Mouse (Mus musculus): Measurements from ENCODE around the gene Arcn1. TPM values are rescaled to one million over a fixed set of nuclear protein-coding genes. Genes with fewer than 3 reads are reported as not detected.

Gene Arcn1
- 217 and 219 TPM in 2 replicates for polyA plus RNA-seq (2015; fragmentation: Nextera tagmentation; extraction: Ambion mirVana)

- peak; percentile 84 for ATAC-seq (ENCODE audit: low FRiP score, low TSS enrichment)
- H3K4me2 ChIP-seq (replicated peaks; ENCODE audit: low read depth, low read length): peak within 1 kb of the TSS; percentile 81
- peak within 1 kb of the TSS; percentile 98 for H3K27ac ChIP-seq (ENCODE audit: low read length)
- peak within 1 kb of the TSS; percentile 99 for H3K9ac ChIP-seq (replicated peaks; ENCODE audit: low read length)
- H3K27me3 ChIP-seq (ENCODE audit: insufficient read depth, low read length): no peaks in the 10 kb centered on the region
- H3K36me3 ChIP-seq (ENCODE audit: insufficient read depth, low read length): no peaks in the 10 kb centered on the region
- under 1% methylated on average over 76 of the region's 82 CpGs for WGBS
- H3K4me1 ChIP-seq (ENCODE audit: insufficient read depth, low read length): peaks cover 28% of the 10 kb centered on the region
- peak within 1 kb of the TSS; percentile 100 for H3K4me3 ChIP-seq (ENCODE audit: low read length)
- no peaks in the 10 kb centered on the region for H3K9me3 ChIP-seq (ENCODE audit: low read length)
Measured at GRCm38 (mm10) chr9:44767101-44768028, at the start of gene Arcn1, which contains the start of gene Ift46. Gene Arcn1, minus strand, starts transcription at chr9:44767845. Gene Ift46, plus strand, starts transcription at chr9:44767908.

GRCm38 (mm10) chr9:44814179-44814578 lies 46.5 kb upstream of the Arcn1 start:
- H3K27me3 ChIP-seq (ENCODE audit: insufficient read depth, low read length): no peaks in the 10 kb centered on the region
- 96% methylated on average over 8 of the region's 8 CpGs for WGBS
- H3K4me2 ChIP-seq (replicated peaks; ENCODE audit: low read depth, low read length): no peak overlapping the region
- H3K9me3 ChIP-seq (ENCODE audit: low read length): no peaks in the 10 kb centered on the region
- H3K4me1 ChIP-seq (ENCODE audit: insufficient read depth, low read length): no peaks in the 10 kb centered on the region
- H3K27ac ChIP-seq (ENCODE audit: low read length): no peak overlapping the region
- no peak for ATAC-seq (ENCODE audit: low FRiP score, low TSS enrichment)
- no peak overlapping the region for H3K4me3 ChIP-seq (ENCODE audit: low read length)
- H3K9ac ChIP-seq (replicated peaks; ENCODE audit: low read length): no peak overlapping the region
- peaks cover 87% of the 10 kb centered on the region for H3K36me3 ChIP-seq (ENCODE audit: insufficient read depth, low read length)

- Histone ChIP-seq H3K4me2 (replicated peaks; ENCODE audit: low read depth, low read length) (no peak overlapping the region), H3K36me3 (ENCODE audit: insufficient read depth, low read length) (peaks cover 85% of the 10 kb centered on the region), H3K27ac (ENCODE audit: low read length) (peak overlapping the region; percentile 23; the same call in 1 of the 2 replicates), H3K4me3 (ENCODE audit: low read length) (no peak overlapping the region), H3K9ac (replicated peaks; ENCODE audit: low read length) (no peak overlapping the region), H3K27me3 (ENCODE audit: insufficient read depth, low read length) (no peaks in the 10 kb centered on the region), H3K9me3 (ENCODE audit: low read length) (no peaks in the 10 kb centered on the region), H3K4me1 (ENCODE audit: insufficient read depth, low read length) (no peaks in the 10 kb centered on the region)
- 54% methylated on average over 10 of the region's 10 CpGs for WGBS
- peak; percentile 78 for ATAC-seq (ENCODE audit: low FRiP score, low TSS enrichment)
Measured at GRCm38 (mm10) chr9:44810316-44810715, 42.7 kb upstream of the Arcn1 start.

- no peak for ATAC-seq (ENCODE audit: low FRiP score, low TSS enrichment)
- Histone ChIP-seq H3K36me3 (ENCODE audit: insufficient read depth, low read length) (peaks cover 62% of the 10 kb centered on the region), H3K27me3 (ENCODE audit: insufficient read depth, low read length) (no peaks in the 10 kb centered on the region), H3K9me3 (ENCODE audit: low read length) (no peaks in the 10 kb centered on the region), H3K4me1 (ENCODE audit: insufficient read depth, low read length) (peaks cover 12% of the 10 kb centered on the region), H3K4me3 (ENCODE audit: low read length) (no peak overlapping the region), H3K4me2 (replicated peaks; ENCODE audit: low read depth, low read length) (no peak overlapping the region), H3K9ac (replicated peaks; ENCODE audit: low read length) (no peak overlapping the region), H3K27ac (ENCODE audit: low read length) (no peak overlapping the region)
- 88% methylated on average over 10 of the region's 10 CpGs for WGBS
Measured at GRCm38 (mm10) chr9:44807778-44808177, 40.1 kb upstream of the Arcn1 start.

GRCm38 (mm10) chr9:44807141-44807540 lies 39.5 kb upstream of the Arcn1 start:
- peaks cover 57% of the 10 kb centered on the region for H3K36me3 ChIP-seq (ENCODE audit: insufficient read depth, low read length)
- H3K4me1 ChIP-seq (ENCODE audit: insufficient read depth, low read length): peaks cover 18% of the 10 kb centered on the region
- WGBS: 44% methylated on average over 5 of the region's 5 CpGs
- no peaks in the 10 kb centered on the region for H3K9me3 ChIP-seq (ENCODE audit: low read length)
- H3K27ac ChIP-seq (ENCODE audit: low read length): no peak overlapping the region
- no peak overlapping the region for H3K9ac ChIP-seq (replicated peaks; ENCODE audit: low read length)
- H3K27me3 ChIP-seq (ENCODE audit: insufficient read depth, low read length): no peaks in the 10 kb centered on the region
- H3K4me2 ChIP-seq (replicated peaks; ENCODE audit: low read depth, low read length): no peak overlapping the region
- H3K4me3 ChIP-seq (ENCODE audit: low read length): no peak overlapping the region
- no peak for ATAC-seq (ENCODE audit: low FRiP score, low TSS enrichment)

- Histone ChIP-seq H3K9me3 (ENCODE audit: low read length) (no peaks in the 10 kb centered on the region), H3K4me3 (ENCODE audit: low read length) (no peak overlapping the region), H3K4me1 (ENCODE audit: insufficient read depth, low read length) (peaks cover 20% of the 10 kb centered on the region), H3K27me3 (ENCODE audit: insufficient read depth, low read length) (no peaks in the 10 kb centered on the region), H3K9ac (replicated peaks; ENCODE audit: low read length) (no peak overlapping the region), H3K4me2 (replicated peaks; ENCODE audit: low read depth, low read length) (no peak overlapping the region), H3K36me3 (ENCODE audit: insufficient read depth, low read length) (peaks cover 42% of the 10 kb centered on the region), H3K27ac (ENCODE audit: low read length) (no peak overlapping the region)
- no peak for ATAC-seq (ENCODE audit: low FRiP score, low TSS enrichment)
- WGBS: 91% methylated on average over 5 of the region's 5 CpGs
Measured at GRCm38 (mm10) chr9:44805536-44805935, 37.9 kb upstream of the Arcn1 start.

GRCm38 (mm10) chr9:44804678-44805077 lies 37.0 kb upstream of the Arcn1 start:
- no peak overlapping the region for H3K27ac ChIP-seq (ENCODE audit: low read length)
- H3K4me2 ChIP-seq (replicated peaks; ENCODE audit: low read depth, low read length): no peak overlapping the region
- peaks cover 28% of the 10 kb centered on the region for H3K4me1 ChIP-seq (ENCODE audit: insufficient read depth, low read length)
- H3K36me3 ChIP-seq (ENCODE audit: insufficient read depth, low read length): peaks cover 37% of the 10 kb centered on the region
- 85% methylated on average over 10 of the region's 10 CpGs for whole genome bisulfite sequencing
- no peak for ATAC-seq (ENCODE audit: low FRiP score, low TSS enrichment)
- H3K4me3 ChIP-seq (ENCODE audit: low read length): no peak overlapping the region
- no peaks in the 10 kb centered on the region for H3K27me3 ChIP-seq (ENCODE audit: insufficient read depth, low read length)
- H3K9ac ChIP-seq (replicated peaks; ENCODE audit: low read length): no peak overlapping the region
- no peaks in the 10 kb centered on the region for H3K9me3 ChIP-seq (ENCODE audit: low read length)

- H3K9ac ChIP-seq (replicated peaks; ENCODE audit: low read length): peak within 1 kb of the TSS; percentile 17; the same call in 1 of the 2 replicates
- H3K4me1 ChIP-seq (ENCODE audit: insufficient read depth, low read length): peaks cover 36% of the 10 kb centered on the region
- peak within 1 kb of the TSS; percentile 90 for H3K27ac ChIP-seq (ENCODE audit: low read length)
- peaks cover 23% of the 10 kb centered on the region for H3K36me3 ChIP-seq (ENCODE audit: insufficient read depth, low read length)
- H3K4me3 ChIP-seq (ENCODE audit: low read length): peak within 1 kb of the TSS; percentile 26
- peak; percentile 85 for ATAC-seq (ENCODE audit: low FRiP score, low TSS enrichment)
- H3K27me3 ChIP-seq (ENCODE audit: insufficient read depth, low read length): no peaks in the 10 kb centered on the region
- no peaks in the 10 kb centered on the region for H3K9me3 ChIP-seq (ENCODE audit: low read length)
- peak within 1 kb of the TSS; percentile 24 for H3K4me2 ChIP-seq (replicated peaks; ENCODE audit: low read depth, low read length)
- WGBS: 38% methylated on average over 4 of the region's 4 CpGs
Measured at GRCm38 (mm10) chr9:44802808-44803450, 35.3 kb upstream of the Arcn1 start, which contains the start of gene Ttc36. Gene Ttc36, minus strand, starts transcription at chr9:44803072.

GRCm38 (mm10) chr9:44801669-44802068 lies 34.0 kb upstream of the Arcn1 start:
- no peaks in the 10 kb centered on the region for H3K9me3 ChIP-seq (ENCODE audit: low read length)
- ATAC-seq (ENCODE audit: low FRiP score, low TSS enrichment): no peak
- peak overlapping the region; percentile 24 for H3K4me2 ChIP-seq (replicated peaks; ENCODE audit: low read depth, low read length)
- H3K9ac ChIP-seq (replicated peaks; ENCODE audit: low read length): no peak overlapping the region
- H3K4me1 ChIP-seq (ENCODE audit: insufficient read depth, low read length): peaks cover 36% of the 10 kb centered on the region
- no peaks in the 10 kb centered on the region for H3K27me3 ChIP-seq (ENCODE audit: insufficient read depth, low read length)
- 0 out of 2 replicates have a peak overlapping the region, but pooled peaks have one; percentile 26 for H3K4me3 ChIP-seq (ENCODE audit: low read length)
- peaks cover 10% of the 10 kb centered on the region for H3K36me3 ChIP-seq (ENCODE audit: insufficient read depth, low read length)
- peak overlapping the region; percentile 90 for H3K27ac ChIP-seq (ENCODE audit: low read length)
- WGBS: 78% methylated on average over 6 of the region's 6 CpGs
